Mouse (Mus musculus) lung, postnatal 10 days (tissue): ENCODE data around the gene Epha8.

ENCODE experiments used
- DNase-seq: peaks from one replicate; pipeline ENCODE4 v3.0.0; 2021

Epha8 gene

DNA sequence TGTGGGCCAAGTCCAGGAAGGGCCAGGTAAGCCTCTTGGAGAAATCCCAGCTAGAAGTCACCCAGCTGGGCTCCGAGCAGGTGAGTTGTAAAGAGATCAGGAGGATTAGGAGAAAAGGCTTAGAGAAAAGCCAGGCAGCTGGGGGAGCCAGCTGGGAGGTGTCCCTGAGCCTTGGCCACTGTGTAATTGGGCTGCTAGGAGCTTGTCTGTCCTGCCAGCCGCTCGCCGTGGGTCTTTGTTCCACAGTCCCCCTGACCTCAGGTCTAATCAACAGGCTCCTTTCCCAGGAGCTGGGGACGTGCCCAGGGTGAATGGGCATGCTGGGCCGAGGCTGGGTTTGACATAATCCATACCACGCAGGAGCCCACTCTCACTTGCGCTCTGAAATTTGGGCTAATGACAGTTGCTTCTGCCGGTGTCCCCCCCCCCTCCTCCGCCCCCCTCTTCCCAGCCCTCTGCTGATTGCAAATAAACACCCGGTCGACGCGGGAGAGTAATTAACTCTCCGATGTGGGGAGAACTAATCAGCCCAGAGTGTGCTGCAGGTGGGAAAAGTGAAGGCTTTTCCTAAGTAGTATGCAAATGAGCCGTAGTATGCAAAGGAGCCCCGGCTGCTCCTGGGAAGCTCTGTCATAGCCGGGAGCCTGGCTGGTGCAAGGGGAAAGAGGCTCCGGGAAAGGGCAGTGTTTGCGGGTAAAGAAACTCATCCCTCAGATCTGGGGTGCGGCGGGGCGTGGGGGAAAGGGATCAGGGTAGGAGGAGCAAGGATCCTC, 51.7 kb downstream of the Epha8 start:
- no peak for DNase-seq

GRCm38 (mm10) chr4:136899154-136899553, 57.5 kb downstream of the Epha8 start:
- DNase-seq: no peak

DNA sequence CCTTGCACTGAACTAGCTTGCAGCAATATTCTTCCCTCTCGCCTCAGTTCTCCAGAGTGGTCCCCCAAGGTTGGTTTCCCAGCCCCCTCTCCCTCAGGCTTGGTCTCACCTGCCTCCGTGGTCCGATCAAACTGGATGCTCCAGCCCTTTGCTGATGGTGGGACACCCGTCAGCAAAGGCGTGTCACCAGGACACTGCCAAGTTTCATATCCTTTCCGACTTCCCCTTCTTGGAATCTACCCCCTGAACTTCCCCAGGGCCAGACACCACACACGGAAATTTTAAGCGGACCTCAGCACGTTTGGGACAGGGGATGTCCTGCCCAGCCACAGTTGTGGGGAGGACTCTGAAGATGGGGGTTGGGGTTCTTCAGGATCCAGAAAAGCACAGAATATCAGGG, 58.0 kb downstream of the Epha8 start, which contains the start of gene C1qa:
TSS of gene C1qa (minus strand) at position 167 of the 400 bp plus-strand sequence.
- no peak for DNase-seq

DNA sequence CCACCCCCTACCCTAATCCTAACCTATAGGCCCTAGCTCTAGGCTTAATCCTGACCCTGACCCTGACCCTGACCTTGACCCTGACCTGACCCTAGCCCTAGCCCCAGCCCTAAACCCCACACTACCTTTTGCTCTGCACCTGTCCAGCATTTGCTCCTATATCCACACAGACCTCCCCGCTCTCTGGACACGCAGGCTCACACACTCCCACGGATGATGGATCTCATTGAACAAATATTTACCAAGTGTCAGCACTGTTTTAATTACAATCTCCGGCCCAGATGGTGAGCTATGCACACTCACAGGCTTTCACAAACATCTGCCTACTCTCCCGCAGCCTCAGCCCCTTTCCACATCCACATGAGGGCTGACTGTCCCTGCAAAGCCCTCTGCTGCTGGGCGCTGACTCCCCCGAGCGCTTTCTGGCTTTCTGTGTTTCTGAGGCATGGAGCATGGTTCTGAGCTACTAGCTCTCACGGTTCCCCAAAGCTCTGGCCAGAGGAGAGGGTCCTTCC, 58.5 kb downstream of the Epha8 start:
- DNase-seq: no peak

- DNase-seq: no peak
Measured at GRCm38 (mm10) chr4:136896461-136896860, 60.2 kb downstream of the Epha8 start.

GRCm38 (mm10) chr4:136895861-136896260, 60.8 kb downstream of the Epha8 start:
- DNase-seq: no peak

DNA sequence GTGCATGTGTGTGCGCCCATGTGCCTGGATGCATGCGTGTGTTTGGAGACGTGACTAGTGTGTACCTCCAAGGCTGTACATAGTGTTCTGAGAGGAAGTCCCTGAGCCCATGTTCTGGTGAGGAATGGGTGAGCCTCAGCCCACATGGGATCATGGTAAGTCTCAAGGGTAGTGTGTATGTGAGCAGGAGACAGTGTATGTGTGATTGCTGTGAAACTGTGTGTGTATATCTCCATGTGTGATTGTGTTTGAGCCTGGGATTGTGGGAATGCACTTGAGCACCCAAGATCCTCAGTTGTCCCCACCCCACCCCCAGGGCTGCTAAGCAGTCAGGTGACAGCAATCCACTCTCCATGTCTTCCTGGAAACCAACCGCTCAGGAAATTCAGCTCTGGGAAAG, 61.8 kb downstream of the Epha8 start:
- no peak for DNase-seq

DNA sequence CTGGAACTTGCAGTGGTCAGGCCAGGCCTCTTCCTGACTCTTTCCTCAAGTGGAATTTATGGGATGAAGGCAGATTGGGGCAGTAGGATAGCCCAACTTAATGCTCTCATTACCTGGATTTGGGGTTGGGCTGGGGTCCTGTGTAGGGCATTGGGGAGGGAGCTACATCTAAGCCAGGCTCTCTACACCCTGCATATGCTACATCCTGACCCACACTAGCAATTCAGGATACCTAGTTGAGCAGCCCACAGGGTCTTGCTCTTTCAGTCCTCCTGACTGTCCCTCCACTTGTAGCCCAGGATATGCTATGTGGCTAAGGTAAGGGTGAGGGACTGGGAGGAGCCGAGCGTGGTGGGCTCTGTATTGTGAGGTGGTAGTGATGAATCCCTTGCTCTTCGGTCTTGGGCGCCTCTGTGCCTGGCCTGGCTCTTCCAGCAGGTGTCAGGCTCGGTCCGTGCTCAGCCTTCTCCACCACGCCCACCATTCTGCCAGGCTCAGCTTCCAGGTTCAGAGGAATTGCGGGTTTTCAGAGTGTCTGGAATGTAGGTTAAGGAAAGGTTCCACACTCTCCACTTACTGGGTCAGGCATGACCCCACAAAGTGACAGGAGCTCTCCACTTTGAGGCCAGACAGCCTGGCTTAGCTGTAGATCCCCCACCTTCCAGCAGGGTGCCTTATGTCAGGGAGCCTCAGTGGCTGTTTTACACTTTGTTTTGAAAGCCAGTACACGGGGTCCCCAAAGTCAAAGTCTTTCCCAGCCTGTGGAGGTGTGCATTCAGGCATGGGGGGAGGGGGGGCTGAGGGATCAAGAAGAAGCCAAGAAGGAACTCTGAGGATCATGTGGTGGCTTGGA, 62.7 kb downstream of the Epha8 start:
- peak; percentile 16 for DNase-seq

- no peak for DNase-seq
Measured at GRCm38 (mm10) chr4:136892811-136893210, 63.8 kb downstream of the Epha8 start, which contains the start of gene C1qc. TSS of gene C1qc (minus strand) at chr4:136893065.

- no peak for DNase-seq
Measured at GRCm38 (mm10) chr4:136892371-136892770, 64.2 kb downstream of the Epha8 start.

DNA sequence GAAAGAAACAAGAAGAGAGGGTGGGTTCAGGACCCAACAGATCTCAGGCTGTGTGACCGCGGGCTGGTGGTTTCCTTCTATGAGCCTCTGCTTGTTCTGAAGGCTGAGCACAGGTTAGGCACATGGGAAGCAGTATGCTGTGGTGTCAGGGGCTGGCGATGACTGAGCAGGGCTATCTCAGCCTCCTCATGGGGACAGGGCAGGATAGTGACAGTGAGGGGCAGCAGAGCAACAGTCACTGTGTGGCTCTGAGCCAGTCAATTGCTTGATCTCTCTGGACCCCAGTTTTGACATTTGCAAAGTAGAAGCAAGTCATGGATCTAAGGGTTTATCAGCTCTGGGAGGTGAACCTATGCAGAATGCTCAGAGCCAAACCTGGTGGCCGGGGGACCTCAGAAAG, 65.5 kb downstream of the Epha8 start:
- DNase-seq: no peak

- DNase-seq: no peak
Measured at GRCm38 (mm10) chr4:136889981-136890380, 66.6 kb downstream of the Epha8 start.

GRCm38 (mm10) chr4:136887714-136888113, 68.9 kb downstream of the Epha8 start:
- DNase-seq: no peak

DNA sequence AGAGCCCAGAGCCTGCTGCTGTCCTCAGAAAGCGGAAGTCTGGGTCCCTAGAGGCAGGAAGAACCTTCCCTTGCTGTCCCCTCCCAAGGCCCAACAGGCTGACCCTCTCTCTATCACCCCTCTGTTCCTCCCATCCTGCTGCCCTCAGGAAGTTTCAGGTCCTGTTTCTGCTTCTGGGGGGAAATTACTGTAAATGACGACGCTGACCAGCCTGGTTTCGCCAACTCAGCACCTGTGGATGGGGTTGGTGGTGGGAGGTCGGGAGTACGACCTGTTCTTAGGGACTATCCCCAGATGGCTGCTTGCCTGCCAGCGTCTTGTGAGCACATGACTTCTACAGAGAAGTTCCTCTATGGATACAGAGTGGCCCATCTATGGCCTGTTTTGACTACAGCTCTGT, 70.5 kb downstream of the Epha8 start, which contains the start of gene C1qb:
TSS of gene C1qb (minus strand) at position 87 of the 400 bp plus-strand sequence.
- DNase-seq: no peak
